Mouse (Mus musculus): Measurements from ENCODE around the gene Pak2.

The Pak2 gene

DNA sequence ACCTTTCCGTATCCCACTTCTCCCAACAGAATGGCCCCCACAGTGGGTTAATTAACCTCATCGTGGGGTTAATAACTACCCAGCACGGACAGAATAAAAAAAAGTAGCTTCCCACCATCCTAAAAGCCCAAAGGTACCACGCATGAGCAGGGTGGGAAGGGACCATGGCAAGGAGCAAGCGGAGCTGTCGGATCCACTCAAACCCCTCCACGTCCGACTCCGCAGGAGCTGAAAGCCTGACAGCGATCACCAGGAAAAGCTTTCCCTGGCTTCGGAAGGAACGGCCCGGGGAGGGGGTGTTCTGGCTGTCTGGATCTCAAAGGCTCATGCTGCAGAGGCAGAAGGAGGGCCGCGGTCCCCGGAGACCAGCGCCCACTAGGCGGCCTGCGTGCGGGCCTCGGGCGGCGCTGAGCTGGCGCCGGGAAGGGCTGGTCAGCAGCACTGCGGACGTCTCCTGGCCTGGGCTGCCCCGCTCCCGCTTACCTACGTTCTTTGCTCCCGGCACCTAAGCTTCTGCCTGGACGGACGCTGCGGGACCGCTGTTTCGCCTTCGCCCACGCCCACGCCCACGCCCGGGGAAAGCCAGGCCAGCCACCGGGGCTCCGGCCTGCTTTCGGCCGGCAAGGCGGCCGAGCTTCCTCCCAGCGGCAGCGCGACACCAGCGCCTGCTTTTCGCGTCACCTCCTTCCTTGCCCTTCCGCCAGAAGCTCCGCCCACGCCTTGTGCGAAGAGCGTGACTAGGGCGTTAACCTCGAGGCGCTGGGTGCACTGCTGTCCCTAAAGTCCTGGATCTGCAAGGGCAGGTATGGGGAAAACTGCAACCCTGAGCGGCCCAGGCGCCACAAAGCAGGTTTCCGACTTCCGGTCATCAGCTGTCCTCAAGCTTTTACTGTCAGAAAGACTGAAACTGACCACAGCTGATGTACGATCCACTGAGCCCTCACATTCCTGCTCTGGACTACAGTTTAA, 76.3 kb downstream of the Pak2 start, which contains the start of gene Senp5:
TSS of gene Senp5 (minus strand) at position 779 of the 969 bp plus-strand sequence.
- DNase-seq (ENCODE audit: low spot score in 2 of 2), result peak; percentile 90 to 93

DNA sequence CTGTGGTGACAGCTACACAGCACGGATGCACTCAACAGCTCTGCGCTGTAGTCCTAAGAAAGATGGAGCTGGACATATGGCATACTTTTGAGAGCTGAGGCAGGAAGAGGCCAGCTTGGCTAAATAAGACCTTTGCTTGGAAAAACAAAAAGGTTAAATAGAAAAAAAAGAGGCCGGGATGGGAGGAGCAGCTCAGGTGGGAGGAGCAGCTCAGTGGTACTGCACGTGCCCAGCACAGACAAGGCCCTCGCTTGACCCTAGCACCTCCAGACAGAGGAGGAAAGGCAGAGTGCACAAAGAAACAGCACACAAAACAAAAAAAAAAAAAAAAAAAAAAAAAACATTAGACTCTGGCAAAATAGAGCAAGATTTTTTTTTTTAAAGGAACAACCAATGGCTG, 82.8 kb downstream of the Pak2 start:
- no peak for DNase-seq (ENCODE audit: low spot score in 2 of 2)

DNA sequence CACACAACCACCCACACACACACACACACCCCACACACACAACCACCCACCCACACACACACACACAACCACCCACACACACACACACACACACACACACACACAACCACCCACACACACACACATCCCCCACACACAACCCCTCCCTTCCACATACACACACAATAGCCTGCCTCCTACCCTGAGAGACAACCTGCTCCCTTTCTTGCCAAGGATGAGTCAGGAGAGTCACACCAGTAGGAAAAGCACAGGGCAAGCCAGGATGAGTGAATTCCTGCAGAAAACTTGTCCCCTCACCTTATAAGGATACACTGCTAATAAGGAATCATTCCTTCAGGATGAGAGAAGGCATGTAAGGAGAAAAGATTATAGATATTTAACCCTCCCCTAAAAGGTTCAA, 85.2 kb downstream of the Pak2 start:
- no peak for DNase-seq (ENCODE audit: low spot score in 2 of 2)

DNA sequence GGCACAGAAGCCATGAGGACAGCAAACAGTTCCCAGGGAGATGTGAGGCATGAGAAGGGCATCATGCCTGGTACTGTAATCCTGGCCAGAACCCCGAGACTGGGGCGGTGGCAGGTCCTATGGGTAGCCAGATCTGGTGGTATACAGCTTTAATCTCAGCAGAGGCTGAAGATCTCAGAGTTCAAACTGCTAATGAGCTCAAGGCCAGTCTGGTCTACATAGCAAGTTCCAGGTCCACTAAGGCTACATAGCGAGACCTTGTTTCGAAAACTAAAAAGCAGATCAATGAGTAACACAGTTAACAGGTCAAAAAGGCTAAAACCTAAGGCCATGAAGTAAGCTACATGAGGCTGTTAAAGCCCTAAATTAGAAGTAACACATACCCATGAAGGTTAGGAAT, 85.9 kb downstream of the Pak2 start:
- DNase-seq (ENCODE audit: low spot score in 2 of 2), result no peak

DNA sequence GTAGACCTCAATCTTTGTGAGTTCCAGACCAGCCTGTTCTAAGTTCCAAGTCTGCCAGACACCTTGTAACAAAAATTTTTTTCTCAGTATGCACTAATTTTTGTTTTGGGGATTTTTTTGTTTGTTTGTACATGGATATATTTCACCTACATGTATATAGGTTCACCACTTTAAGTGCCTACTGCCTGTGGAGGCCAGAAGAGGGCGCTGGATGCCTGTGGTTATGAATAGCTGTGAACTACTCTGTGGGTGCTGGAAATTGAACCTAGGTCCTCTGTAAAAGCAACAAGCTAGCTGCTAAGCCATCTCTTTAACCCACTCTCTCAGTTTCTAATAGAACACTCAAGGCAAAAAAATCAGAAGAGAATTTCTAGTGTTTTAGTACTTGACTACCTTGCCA, 87.1 kb downstream of the Pak2 start:
- no peak for DNase-seq (ENCODE audit: low spot score in 2 of 2)

DNA sequence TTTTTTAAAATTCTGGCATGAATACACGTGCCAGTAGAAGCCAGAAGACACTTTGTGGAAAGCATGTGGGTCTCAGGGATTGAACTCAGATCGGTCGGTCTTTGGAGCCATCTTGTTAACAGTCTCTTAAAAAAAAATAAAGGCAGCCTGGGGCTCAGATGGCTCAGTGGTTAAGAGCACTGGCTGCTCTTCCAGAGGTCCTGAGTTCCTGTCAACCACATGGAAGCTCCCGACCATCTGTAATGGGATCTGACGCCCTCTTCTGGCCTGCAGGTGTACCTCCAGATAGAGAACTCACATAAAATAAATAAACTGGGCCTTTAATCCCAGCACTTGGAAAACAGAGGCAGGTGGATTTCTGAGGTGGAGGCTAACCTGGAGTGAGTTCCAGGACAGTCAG, 98.2 kb downstream of the Pak2 start:
- no peak for DNase-seq (ENCODE audit: low spot score in 2 of 2)

DNA sequence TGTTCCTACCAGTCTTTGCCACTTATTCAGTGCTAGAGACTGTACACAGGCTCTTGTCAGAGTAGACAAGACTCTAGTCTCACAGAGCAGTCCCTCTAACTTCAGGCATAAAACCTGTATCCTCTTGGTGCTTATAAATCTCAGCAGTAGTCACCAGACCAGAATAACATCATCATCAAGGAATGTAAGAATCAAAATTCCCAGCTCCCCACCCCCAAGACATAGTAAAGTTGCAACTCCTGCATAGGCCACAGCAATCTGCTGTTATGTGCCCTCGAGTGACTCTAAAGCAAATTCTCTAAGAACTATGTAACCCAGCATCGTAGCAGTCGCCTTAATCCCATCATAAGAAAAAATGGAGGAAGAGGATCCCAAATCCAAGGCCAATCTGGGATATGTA, 99.6 kb downstream of the Pak2 start:
- DNase-seq (ENCODE audit: low spot score in 2 of 2), result no peak

DNA sequence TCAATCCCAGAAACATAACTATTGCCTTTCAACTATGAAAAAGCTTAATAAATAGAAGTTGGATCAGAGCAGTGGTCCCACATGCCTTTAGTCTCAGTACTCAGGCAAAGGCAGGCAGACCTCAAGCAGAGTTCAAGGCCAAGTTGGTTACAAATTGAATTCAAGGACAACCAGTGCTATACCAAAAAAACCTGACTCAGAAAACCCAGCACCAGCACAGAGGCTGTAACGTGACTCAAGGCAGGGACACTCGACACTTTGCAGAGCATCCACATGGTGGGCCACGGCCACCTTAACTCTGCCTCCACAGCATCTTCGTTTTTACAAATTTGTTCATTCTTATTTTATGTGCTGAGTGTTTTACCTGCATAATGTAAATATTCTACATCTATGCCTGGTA, 103.9 kb downstream of the Pak2 start:
- no peak for DNase-seq (ENCODE audit: low spot score in 2 of 2)
